Mouse (Mus musculus) olfactory bulb, adult 2 months (tissue): ENCODE measurements around the gene Tlcd1. TPM values are rescaled to one million over a fixed set of nuclear protein-coding genes. Genes with fewer than 3 reads are reported as not detected.
"Not testable (repeated sequence)": the region's sequence is repeated elsewhere in the genome, so short reads cannot be mapped to it uniquely, and the experiment has no call there.

Experiments
- H3K27ac ChIP-seq: fragments of 200-500 bp; 2 replicates; pipeline ENCODE4 v1.5.1; 2012; ENCODE audit warnings: low read depth, low read length; ENCODE audit not compliant: insufficient read depth
- H3K4me1 ChIP-seq: fragments of 200-500 bp; 2 replicates; pipeline ENCODE4 v1.6.1; 2012; ENCODE audit warnings: low read length; ENCODE audit not compliant: control insufficient read depth, insufficient read depth
- H3K4me3 ChIP-seq: fragments of 200-500 bp; 2 replicates; pipeline ENCODE4 v1.5.1; 2012; ENCODE audit warnings: mild to moderate bottlenecking, low read depth, low read length, moderate library complexity; ENCODE audit not compliant: insufficient read depth
- CTCF ChIP-seq: fragments of 200-500 bp; IDR thresholded peaks from 2 replicates; pipeline ENCODE4 v1.5.1; 2012; ENCODE audit warnings: low read depth, mild to moderate bottlenecking, low read length, moderate library complexity; ENCODE audit not compliant: insufficient read depth
- POLR2A ChIP-seq: fragments of 200-500 bp; IDR thresholded peaks from 2 replicates; pipeline ENCODE4 v1.6.1; 2012; ENCODE audit warnings: mild to moderate bottlenecking, low read depth, low read length, moderate library complexity; ENCODE audit not compliant: insufficient read depth
- WGBS: fragments of 180-500 bp; shearing (Covaris S2); methylation state at CpG from one replicate; pipeline ENCODE4 v1.1.7; 2018; 5-methylcytosine and 5-hydroxymethylcytosine counted together
- polyA plus RNA-seq: library from polyadenylated mRNA; stranded (reverse); fragments of >200 nt; gene quantifications from 2 replicates; pipeline ENCODE4 v1.2.4, GENCODE M21; 2012; ENCODE audit warnings: low replicate concordance; ENCODE audit not compliant: missing spikeins, insufficient read depth, insufficient read length

Gene Tlcd1
- not detected in 2 replicates for polyA plus RNA-seq

GRCm38 (mm10) chr11:78176402-78176862 lies at the start of gene Tlcd1, which contains the start of gene Nek8:
TSS of gene Tlcd1 (plus strand) at chr11:78176711.
TSS of gene Nek8 (minus strand) at chr11:78176675.
- H3K4me3 ChIP-seq = peak within 1 kb of the TSS; percentile 82
- TF ChIP-seq CTCF = no peak
- no peak for TF ChIP-seq POLR2A
- H3K27ac ChIP-seq = no peak within 1 kb of the TSS
- H3K4me1 ChIP-seq = peaks cover 24% of the 10 kb centered on the region
- under 1% methylated on average over 32 of the region's 32 CpGs for WGBS

GRCm38 (mm10) chr11:78126739-78127138 lies 49.8 kb upstream of the Tlcd1 start:
- WGBS = 80% methylated on average over 4 of the region's 4 CpGs
- TF ChIP-seq POLR2A = no peak
- no peak for TF ChIP-seq CTCF
- H3K4me3 ChIP-seq = no peak overlapping the region
- H3K4me1 ChIP-seq = peaks cover 9% of the 10 kb centered on the region; the same call in 1 of the 2 replicates
- H3K27ac ChIP-seq = no peak overlapping the region

GRCm38 (mm10) chr11:78129458-78129857 lies 47.1 kb upstream of the Tlcd1 start:
- Histone ChIP-seq H3K4me3 (no peak overlapping the region), H3K4me1 (peaks cover 12% of the 10 kb centered on the region), H3K27ac (no peak overlapping the region)
- 30% methylated on average over 8 of the region's 8 CpGs for WGBS
- TF ChIP-seq CTCF = no peak

- WGBS = 91% methylated on average over 6 of the region's 6 CpGs
- Histone ChIP-seq H3K4me1 (peaks cover 7% of the 10 kb centered on the region), H3K27ac (no peak overlapping the region), H3K4me3 (no peak overlapping the region)
- TF ChIP-seq CTCF = no peak
- no peak for TF ChIP-seq POLR2A
Observed at GRCm38 (mm10) chr11:78133915-78134314, 42.6 kb upstream of the Tlcd1 start.

GRCm38 (mm10) chr11:78134344-78134743 lies 42.2 kb upstream of the Tlcd1 start:
- TF ChIP-seq CTCF = no peak
- no peak for TF ChIP-seq POLR2A
- 85% methylated on average over 3 of the region's 3 CpGs for WGBS
- no peak overlapping the region for H3K4me3 ChIP-seq
- H3K4me1 ChIP-seq = peaks cover 4% of the 10 kb centered on the region; the same call in 1 of the 2 replicates
- no peak overlapping the region for H3K27ac ChIP-seq

GRCm38 (mm10) chr11:78135314-78135713 lies 41.2 kb upstream of the Tlcd1 start:
- WGBS = 90% methylated on average over 7 of the region's 7 CpGs
- H3K4me1 ChIP-seq, H3K4me3 ChIP-seq, H3K27ac ChIP-seq: not testable (repeated sequence)

GRCm38 (mm10) chr11:78136132-78136531 lies 40.4 kb upstream of the Tlcd1 start:
- TF ChIP-seq CTCF = no peak
- no peak for TF ChIP-seq POLR2A
- 74% methylated on average over 1 of the region's 1 CpGs for WGBS
- Histone ChIP-seq H3K27ac (no peak overlapping the region), H3K4me3 (no peak overlapping the region), H3K4me1 (peaks cover 4% of the 10 kb centered on the region; the same call in 1 of the 2 replicates)

GRCm38 (mm10) chr11:78137584-78137983 lies 38.9 kb upstream of the Tlcd1 start:
- H3K4me3 ChIP-seq = no peak overlapping the region
- no peak overlapping the region for H3K27ac ChIP-seq
- 51% methylated on average over 4 of the region's 4 CpGs for WGBS
- TF ChIP-seq POLR2A = no peak
- no peak for TF ChIP-seq CTCF
- H3K4me1 ChIP-seq = peaks cover 4% of the 10 kb centered on the region; the same call in 1 of the 2 replicates

- no peak overlapping the region for H3K4me3 ChIP-seq
- WGBS = 87% methylated on average over 3 of the region's 3 CpGs
- TF ChIP-seq CTCF = no peak
- TF ChIP-seq POLR2A = no peak
- H3K27ac ChIP-seq = no peak overlapping the region
- peaks cover 2% of the 10 kb centered on the region; the same call in 1 of the 2 replicates for H3K4me1 ChIP-seq
Observed at GRCm38 (mm10) chr11:78138023-78138422, 38.5 kb upstream of the Tlcd1 start.

- TF ChIP-seq CTCF = no peak
- Histone ChIP-seq H3K4me1 (no peaks in the 10 kb centered on the region; the same call in 1 of the 2 replicates), H3K27ac (no peak overlapping the region), H3K4me3 (no peak overlapping the region)
- 78% methylated on average over 5 of the region's 5 CpGs for WGBS
Observed at GRCm38 (mm10) chr11:78140665-78141064, 35.8 kb upstream of the Tlcd1 start.
